Mouse (Mus musculus) lung, adult 10 weeks (tissue): ENCODE measurements around the gene Tpm3-rs7. TPM values are rescaled to one million over a fixed set of nuclear protein-coding genes. Genes with fewer than 3 reads are reported as not detected.

Experiments
- polyA plus RNA-seq: library from polyadenylated mRNA; stranded (reverse); fragments of 350-450 nt; fragmentation: Illumina TruSeq; extraction: RNeasy Lipid Tissue Mini Kit (QIAGEN cat#74804); gene quantifications from one replicate; pipeline ENCODE4 v1.2.3, GENCODE M21; 2014; ENCODE audit warnings: low read depth, low replicate concordance; ENCODE audit not compliant: insufficient read depth

The Tpm3-rs7 gene
- 2.1 TPM for polyA plus RNA-seq

DNA sequence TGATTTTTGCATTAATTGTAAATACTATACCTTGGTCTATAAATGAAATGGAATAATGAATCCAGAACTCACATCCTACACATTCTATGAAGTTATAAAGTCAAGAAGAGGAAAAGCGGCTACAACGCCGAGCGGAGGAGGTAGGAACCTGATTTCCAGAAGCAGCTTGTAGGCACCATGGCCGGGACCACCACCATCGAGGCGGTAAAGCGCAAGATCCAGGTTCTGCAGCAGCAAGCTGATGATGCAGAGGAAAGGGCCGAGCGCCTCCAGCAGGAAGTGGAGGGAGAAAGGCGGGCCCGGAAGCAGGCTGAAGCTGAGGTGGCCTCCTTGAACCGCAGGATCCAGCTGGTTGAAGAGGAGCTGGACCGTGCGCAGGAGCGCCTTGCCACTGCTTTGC lies at the start of gene Tpm3-rs7:
TSS of gene Tpm3-rs7 (plus strand) at position 110 of the 400 bp plus-strand sequence.

